Mouse (Mus musculus) right cerebral cortex, postnatal 36 days (tissue): Measurements from ENCODE around the gene Nol8.

Experiments
- DNase-seq, 2 experiments: peaks; one replicate each; pipeline ENCODE4 v3.0.0; 2022; ENCODE audit warnings: low spot score in 2 of 2, mixed read lengths in 1 of 2

Nol8 gene

GRCm38 (mm10) chr13:49684266-49684665 lies 31.4 kb downstream of the Nol8 start:
- no peak for DNase-seq

- no peak for DNase-seq
These were observed 38.2 kb downstream of the Nol8 start for GRCm38 (mm10) chr13:49691056-49691455.

GRCm38 (mm10) chr13:49703216-49703779 lies 50.4 kb downstream of the Nol8 start:
- no peak for DNase-seq

- DNase-seq, result no peak
These were observed 53.3 kb downstream of the Nol8 start for GRCm38 (mm10) chr13:49706032-49706690.

- DNase-seq, result no peak
These were observed 55.4 kb downstream of the Nol8 start for GRCm38 (mm10) chr13:49708311-49708710.

- DNase-seq, result no peak
These were observed 59.3 kb downstream of the Nol8 start for GRCm38 (mm10) chr13:49712047-49712721.

- no peak for DNase-seq
These were observed 66.4 kb downstream of the Nol8 start for GRCm38 (mm10) chr13:49719310-49719709.
